Mouse (Mus musculus) lung, postnatal 4 days (tissue): Measurements from ENCODE around the gene Snx27.
A peak's percentile ranks its signal among the peaks of the same experiment; 100 is the strongest.

Experiments used
- DNase-seq, 2 experiments: peaks; one replicate each; pipeline ENCODE4 v3.0.0; 2021

Gene Snx27

DNA sequence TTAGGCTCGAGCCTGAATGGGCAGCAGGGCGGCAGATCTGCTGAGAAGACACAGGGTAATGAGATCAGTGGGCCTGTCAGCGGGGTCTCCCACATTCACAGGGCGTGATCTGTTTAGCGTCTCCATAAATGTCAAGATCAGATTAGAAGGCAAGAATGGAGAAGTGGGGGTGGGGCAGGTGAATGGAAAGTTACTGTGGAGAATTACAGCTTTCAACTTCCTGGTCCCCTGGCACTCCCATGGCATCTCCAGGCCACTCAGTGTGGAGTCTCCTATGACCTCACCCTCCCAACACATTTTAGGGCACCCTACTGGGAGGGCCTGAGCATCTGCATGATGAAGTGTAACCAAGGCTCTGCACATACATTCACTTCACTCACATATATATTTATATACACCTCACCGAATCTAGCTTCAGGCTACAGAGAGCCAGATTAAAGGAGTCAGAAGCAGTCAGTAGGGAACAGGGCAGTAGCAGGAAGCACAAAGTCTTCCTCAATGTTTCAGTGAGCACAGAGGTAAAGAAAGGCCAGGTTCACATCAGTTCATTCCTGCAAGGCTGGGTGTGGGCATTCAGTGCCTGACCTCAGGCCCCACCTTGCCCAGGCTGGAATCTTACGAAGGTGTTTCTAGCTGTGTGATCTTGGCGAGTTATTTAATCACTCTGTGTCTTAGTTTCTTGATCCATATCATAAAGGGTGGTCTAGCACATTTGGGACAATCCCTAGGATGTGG, 106.0 kb downstream of the Snx27 start:
- no peak for DNase-seq

DNA sequence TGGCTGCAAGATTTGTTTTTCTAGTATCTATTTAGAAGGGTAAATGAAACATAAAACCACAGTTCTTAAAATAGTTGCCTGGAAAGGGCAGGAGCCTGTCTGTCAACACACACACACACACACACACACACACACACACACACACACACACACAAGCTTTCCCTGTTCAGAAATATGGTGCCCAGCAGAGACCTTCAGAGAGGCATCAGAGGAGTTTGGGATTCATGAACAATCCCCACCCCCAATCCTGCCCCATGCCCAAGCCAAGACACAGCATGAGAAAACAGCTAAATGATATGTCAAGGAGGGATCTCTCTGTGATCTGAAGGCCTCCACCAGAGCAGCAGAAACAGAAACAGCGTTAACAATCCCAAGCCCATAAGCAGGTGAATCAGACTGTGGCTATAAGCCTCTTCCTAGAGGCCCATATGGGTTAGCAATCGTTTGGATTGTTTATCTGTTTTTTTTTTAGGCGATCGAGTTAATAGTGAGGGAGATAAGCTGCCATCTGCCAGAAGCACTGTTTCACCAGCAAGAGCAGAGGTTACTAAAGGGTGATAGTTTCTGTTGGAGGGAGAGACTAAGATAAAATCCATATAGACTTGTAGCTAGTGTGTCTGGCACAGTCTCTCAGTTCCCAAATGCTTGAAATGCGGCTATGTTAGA, 108.8 kb downstream of the Snx27 start:
- no peak for DNase-seq

DNA sequence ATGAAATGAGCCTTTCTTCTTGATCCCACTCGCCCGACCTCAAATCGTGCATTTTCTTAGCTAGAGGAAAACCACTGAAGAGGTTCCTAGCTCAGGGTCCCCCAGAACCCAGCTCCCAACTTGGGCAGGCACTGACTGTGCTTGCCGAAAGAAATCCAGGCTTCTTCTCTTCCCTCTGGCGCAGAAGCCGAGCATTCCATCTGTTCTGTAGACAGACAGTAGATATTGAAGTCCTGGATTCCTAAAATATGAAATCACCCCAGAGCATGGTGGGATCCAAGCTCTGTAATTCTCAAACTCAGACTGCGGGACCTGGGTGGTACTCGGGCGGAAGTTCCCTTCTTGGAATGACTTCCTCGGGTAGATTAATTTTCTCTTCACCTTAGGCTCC, 109.4 kb downstream of the Snx27 start:
- DNase-seq: no peak

DNA sequence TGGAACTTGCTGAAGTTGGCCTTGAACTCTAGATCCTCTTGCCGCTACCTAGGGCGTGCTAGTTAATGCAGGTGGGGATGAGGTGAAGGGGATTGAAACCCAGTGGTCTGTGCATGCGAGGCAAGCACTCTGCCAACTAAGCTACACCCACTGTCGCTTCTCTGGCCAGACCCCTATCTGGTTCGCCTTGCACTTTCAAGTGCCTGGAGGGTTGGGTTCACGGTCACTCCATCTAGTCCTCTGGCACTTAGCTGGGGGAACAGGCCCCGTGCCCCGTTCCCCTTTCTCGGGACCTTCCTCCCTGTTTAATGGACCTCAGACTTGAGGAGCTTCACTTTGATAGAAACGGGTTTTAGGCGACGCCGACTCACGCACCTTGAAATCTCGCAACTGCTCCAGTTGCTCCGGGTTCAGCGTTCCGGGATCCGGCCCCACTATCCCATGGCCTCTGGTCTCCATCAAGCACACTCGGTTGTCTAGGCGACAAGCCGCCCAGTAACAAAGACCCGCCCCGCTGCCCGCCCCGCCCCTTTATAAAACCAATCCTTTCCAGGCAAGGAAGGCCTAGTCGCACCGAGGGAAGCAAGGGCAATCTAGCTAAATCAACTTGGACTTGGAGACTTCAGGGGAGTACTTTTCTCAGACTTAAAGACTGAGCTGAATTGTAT, 109.9 kb downstream of the Snx27 start:
- DNase-seq: peak; percentile 39 to 61

DNA sequence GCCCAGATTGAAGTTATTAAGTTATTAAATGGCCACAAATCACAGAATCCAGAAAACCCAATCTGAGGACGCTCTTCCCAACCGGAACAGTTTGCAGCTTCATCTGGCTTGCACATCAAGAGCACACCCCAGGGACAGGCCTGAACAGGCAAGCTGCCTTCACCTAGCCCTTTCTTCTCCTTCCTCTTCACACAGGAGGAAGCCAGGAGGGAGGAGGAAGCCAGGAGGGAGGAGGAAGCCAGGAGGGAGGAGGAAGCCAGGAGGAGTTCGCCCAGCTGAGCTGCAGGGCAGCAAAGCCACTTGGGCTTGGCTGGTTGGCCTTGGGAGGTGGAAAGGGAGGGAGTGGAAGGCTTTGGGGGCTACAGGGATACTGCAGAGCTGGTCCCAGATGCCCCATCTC, 113.6 kb downstream of the Snx27 start:
- DNase-seq: no peak

DNA sequence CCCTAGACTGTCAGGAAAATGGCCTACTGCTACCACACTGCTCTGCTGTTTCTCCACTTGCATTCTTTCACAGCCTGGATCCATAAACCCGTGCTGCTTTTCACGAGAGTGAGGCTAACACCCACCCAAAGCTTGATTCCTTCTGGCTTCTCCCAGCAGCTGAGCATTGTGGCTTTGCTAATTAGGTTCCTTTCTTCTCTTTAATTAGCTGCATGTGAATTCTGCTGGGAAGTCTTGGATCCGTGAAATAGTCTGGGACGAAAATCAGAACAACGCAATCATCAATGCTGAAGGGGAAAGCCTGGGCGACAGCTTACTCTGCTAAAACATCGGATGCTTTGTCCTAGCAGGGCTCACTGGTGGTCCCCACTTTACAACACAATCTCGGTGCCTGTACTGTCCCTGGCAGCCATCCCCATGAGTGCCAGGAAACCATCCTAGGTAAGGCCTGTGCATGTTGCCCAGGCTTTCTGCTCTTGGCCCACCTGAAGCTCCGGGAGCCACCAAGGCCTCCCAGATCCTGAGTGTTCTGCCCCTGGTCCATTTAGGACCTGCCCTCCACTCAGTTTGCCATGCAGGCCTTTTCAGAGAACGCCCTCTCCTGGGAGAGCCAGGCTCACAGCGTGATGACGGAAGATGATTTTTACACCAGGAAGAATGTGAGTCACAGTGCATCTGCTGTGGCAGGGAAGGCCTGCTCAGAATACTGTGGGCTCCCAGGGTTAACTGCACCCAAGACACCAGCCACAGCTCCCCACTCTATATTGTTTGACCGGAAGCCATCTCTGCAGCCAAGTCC, 116.7 kb downstream of the Snx27 start:
- no peak for DNase-seq

DNA sequence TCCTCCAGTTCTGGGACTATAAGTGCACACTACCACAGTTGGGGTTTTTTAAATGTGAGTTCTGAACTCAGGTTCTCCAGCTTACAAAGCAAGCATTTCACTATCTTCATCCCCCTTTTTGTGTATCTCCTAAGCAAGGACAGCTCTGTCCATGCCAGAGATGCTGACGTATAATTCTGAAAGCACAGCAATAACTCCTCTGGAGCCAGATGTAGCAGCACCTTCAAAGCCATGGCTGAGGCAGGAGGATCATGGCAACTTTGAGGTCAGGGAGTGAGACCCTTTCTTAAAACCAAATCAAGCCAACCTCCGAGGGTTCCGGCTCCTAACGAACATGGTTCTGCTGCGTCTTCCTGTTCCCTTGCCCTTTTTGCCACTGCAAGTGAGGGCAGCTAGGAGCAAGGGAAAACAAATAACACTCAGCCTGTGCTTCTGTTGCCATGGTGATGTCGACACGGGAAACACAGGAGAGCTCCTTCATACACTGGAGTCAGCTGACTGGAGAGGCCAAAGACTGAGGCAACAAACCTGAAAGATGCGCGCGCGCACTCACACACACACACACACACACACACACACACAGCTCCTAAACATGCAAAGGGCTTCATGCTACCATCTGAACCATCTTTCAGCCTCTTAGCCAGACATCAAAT, 118.5 kb downstream of the Snx27 start:
- DNase-seq: peak; percentile 31 to 54

DNA sequence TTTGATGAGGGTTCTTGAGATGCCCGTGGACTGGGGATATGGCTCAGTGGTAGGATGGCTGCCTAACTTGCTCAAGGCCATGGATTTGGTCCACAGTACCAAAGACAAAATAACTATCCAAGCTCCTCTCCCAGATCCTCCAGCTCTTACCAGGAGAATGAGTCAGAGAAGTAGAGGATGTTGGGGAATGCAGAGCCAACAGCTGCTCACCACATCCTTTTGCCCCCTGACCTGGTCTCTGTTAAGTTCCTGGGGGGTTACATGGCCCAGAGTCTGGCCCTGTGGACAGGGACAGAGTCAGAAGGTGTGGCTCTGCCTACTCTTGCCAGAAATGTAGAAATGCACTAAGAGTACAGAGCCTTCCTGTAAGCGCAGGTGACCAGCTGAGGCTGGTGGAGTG, 122.7 kb downstream of the Snx27 start:
- DNase-seq: no peak

DNA sequence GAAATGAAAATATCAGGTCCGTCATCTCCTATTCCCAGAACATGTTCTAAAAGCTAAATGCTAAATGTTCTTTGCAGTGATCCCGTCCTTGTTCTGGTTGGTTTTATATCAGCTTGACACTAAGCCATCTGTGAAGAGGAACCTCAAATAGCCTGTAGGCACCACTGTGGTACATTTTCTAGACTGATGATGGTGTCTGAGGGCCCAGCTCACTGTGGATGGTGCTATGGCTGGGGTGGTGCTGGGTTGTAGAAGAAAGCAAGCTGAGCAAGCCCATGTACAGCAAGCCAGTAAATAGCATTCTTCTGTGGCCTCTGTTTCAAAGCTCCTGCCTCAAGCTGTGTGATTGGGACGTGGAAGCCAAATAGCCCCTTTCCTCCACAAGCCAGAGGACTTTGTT, 125.5 kb downstream of the Snx27 start:
- no peak for DNase-seq

DNA sequence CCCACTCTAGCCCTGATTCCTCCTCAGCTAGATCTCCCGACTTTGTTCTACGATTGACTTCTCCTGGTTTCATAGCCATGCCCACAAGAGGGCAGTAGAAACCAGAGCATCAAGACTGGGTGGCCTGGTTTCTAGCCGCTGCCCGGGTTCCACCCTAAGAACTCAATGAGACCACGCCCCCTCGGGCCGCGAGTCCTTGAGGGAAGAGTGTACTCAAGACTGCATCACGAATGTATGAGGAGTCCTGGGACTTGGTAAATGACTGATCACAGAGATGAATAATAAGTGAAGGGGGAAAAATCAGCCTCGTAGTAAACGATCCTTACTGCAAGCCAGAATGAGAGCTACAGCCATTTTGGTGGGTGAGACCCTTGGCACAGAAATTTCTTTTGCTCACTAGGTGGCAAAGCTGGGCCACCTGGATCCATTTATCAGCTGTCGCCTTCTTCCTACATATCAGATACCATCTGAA, 126.0 kb downstream of the Snx27 start:
- DNase-seq: peak; percentile 85 to 86

DNA sequence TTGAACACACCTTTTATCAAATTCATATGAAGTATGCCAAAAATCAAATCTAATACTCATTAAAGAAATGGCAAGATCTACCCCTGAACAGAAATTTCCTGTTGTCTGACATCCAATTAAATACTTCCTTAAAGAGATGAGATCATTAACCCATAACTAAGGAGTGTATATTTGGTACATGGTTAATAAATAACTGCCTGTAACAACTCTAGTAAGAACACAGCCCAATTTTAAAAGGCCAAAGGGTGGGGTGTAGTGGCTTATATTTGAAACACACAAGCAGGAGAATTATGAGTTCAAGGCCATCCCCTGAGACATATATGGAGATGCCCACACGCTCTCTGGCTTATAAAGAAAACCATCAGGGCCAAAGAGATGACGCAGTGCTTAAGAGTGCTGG, 133.1 kb downstream of the Snx27 start:
- no peak for DNase-seq
